Mouse (Mus musculus) ovary, adult 10 weeks (tissue): Measurements from ENCODE around the gene Vmn1r178. TPM values are rescaled to one million over a fixed set of nuclear protein-coding genes. Genes with fewer than 3 reads are reported as not detected.

Experiments used
- polyA plus RNA-seq: library from polyadenylated mRNA; stranded (reverse); fragments of 350-450 nt; fragmentation: Illumina TruSeq; extraction: RNeasy Lipid Tissue Mini Kit (QIAGEN cat#74804); gene quantifications from one replicate; pipeline ENCODE4 v1.2.3, GENCODE M21; 2014

Gene Vmn1r178
- not detected for polyA plus RNA-seq

DNA sequence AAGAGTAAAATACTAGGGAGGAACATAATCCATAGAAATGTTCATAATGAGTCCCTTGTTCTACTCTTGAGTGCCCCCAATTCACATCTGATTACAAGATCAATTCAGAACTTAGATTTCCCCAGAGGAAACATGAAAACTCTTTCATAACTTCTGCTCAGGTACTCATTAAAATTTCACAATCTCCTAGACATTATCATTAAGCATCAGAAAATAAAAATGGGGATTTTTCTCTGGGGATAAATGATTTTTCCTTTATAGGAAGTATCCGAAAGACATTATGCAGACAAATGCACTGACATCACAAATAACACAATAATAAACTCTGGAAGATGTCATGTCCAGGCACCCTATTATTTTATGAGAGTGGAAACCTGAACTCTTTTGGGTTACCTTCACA lies at the start of gene Vmn1r178:
Vmn1r178 (plus strand) TSS at position 301 of the 400 bp plus-strand sequence.

DNA sequence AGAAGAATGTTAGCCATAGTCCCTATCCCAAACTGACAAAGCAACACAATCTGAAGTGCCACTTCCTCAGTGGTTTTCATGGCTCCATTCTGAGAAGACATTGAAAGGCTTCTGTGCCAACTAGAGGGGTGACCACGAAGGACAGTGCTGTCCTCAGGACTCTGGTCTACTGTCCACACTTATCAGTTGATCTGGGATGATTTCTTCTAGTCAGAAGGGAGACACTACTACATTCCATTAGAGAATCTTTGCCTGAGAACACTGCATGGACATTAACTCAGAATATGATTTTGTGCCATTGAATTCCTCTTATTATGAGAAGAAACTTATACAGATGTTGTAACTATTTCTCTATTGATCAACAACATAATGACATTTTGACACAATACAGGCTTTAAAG lies 25.5 kb upstream of the Vmn1r178 start, which contains the start of gene Vmn1r177:
Vmn1r177 (minus strand) TSS at position 101 of the 400 bp plus-strand sequence.

DNA sequence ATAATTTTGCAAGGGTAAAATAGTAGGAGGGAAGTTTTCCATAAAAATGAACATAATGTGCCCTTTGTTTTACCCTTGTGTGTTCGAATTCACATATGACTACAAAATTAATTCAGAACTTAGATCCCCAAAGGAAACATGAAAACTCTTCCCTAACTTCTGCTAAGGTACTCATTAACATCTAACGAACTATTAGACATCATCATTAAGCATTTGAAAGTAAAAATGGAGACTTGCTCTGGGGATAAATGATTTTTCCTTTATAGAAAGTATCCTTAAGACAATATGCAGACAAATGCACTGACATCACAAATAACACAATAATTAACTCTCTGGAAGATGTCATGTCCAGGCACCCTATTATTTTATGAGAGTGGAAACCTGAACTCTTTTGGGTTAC lies 34.9 kb downstream of the Vmn1r178 start, which contains the start of gene Vmn1r179:
Vmn1r179 (plus strand) TSS at position 301 of the 400 bp plus-strand sequence.

Other genes with a start within 250 kb of the Vmn1r178 start
- not detected for gene Vmn1r172, start 233.7 kb upstream of the Vmn1r178 start, polyA plus RNA-seq
- not detected for gene Vmn1r173, start 191.3 kb upstream of the Vmn1r178 start, polyA plus RNA-seq
- not detected for gene Vmn1r174, start 139.7 kb upstream of the Vmn1r178 start, polyA plus RNA-seq
- not detected for gene Vmn1r175, start 81.4 kb upstream of the Vmn1r178 start, polyA plus RNA-seq
- gene Vmn1r176, start 54.6 kb upstream of the Vmn1r178 start, polyA plus RNA-seq, result not detected
- not detected for gene Vmn1r177, start 25.6 kb upstream of the Vmn1r178 start, polyA plus RNA-seq
- not detected for gene Vmn1r179, start 35.0 kb downstream of the Vmn1r178 start, polyA plus RNA-seq
- gene Vmn1r180, start 58.6 kb downstream of the Vmn1r178 start, polyA plus RNA-seq, result not detected
- gene Vmn1r181, start 82.6 kb downstream of the Vmn1r178 start, polyA plus RNA-seq, result not detected
- gene V1rd19, start 109.7 kb downstream of the Vmn1r178 start, polyA plus RNA-seq, result not detected
- not detected for gene Vmn1r183, start 161.2 kb downstream of the Vmn1r178 start, polyA plus RNA-seq
- gene Zfp180, start 189.9 kb downstream of the Vmn1r178 start, polyA plus RNA-seq, result 10.1 TPM
- 1.4 TPM for gene Zfp112, start 220.3 kb downstream of the Vmn1r178 start, polyA plus RNA-seq
- gene Zfp235, start 242.2 kb downstream of the Vmn1r178 start, polyA plus RNA-seq, result 4.8 TPM